Mouse (Mus musculus) kidney, embryonic 14.5 days (tissue): ENCODE measurements at regions not wholly inside any gene's neighbourhood (a gene's known extent, or its start where the extent isn't known, plus 50 kb on each side); places are given as distances from the start of the nearest gene placed in this dataset.
"Not testable (repeated sequence)": the region's sequence is repeated elsewhere in the genome, so short reads cannot be mapped to it uniquely, and the experiment has no call there.

Experiments used
- ATAC-seq: fragments of 200-750 bp; cut with Nextera tagmentation; 2 replicates; pipeline ENCODE4 v1.8.0; 2017; ENCODE audit warnings: moderate number of reproducible peaks, mild to moderate bottlenecking, moderate TSS enrichment, moderate library complexity; ENCODE audit not compliant: low FRiP score, low TSS enrichment
- H3K27ac ChIP-seq: fragments of 300-500 bp; sonication (generic); 2 replicates; pipeline ENCODE4 v1.5.1; 2014; ENCODE audit warnings: low read depth, mild to moderate bottlenecking, low read length, moderate library complexity, mixed read lengths
- H3K27me3 ChIP-seq: fragments of 300-500 bp; sonication (generic); 2 replicates; pipeline ENCODE4 v1.6.1; 2014; ENCODE audit warnings: mild to moderate bottlenecking, low read length; ENCODE audit not compliant: control insufficient read depth, insufficient read depth
- H3K36me3 ChIP-seq: fragments of 300-500 bp; sonication (generic); 2 replicates; pipeline ENCODE4 v1.6.1; 2014; ENCODE audit warnings: low read length, mixed read lengths; ENCODE audit not compliant: control insufficient read depth, insufficient read depth
- H3K4me1 ChIP-seq: fragments of 300-500 bp; sonication (generic); 2 replicates; pipeline ENCODE4 v1.6.1; 2014; ENCODE audit warnings: low read length, mixed read lengths; ENCODE audit not compliant: control insufficient read depth, insufficient read depth
- H3K4me2 ChIP-seq: fragments of 300-500 bp; sonication (generic); replicated peaks from 2 replicates; pipeline ENCODE4 v1.6.1; 2014; ENCODE audit warnings: low read depth, mild to moderate bottlenecking, low read length
- H3K4me3 ChIP-seq: fragments of 300-500 bp; sonication (generic); 2 replicates; pipeline ENCODE4 v1.5.1; 2014; ENCODE audit warnings: mild to moderate bottlenecking, low read length
- H3K9ac ChIP-seq: fragments of 300-500 bp; sonication (generic); 2 replicates; pipeline ENCODE4 v1.6.1; 2014; ENCODE audit warnings: low read depth, mild to moderate bottlenecking, low read length, moderate library complexity
- H3K9me3 ChIP-seq: fragments of 300-500 bp; sonication (generic); 2 replicates; pipeline ENCODE4 v1.6.1; 2016; ENCODE audit warnings: low read length; ENCODE audit not compliant: control insufficient read depth
- WGBS: fragments of 180-500 bp; shearing (Covaris S2); extraction: QIAGEN DNeasy Blood & Tissue Kit; methylation state at CpG from one replicate; pipeline ENCODE4 v1.1.7; 2014; 5-methylcytosine and 5-hydroxymethylcytosine counted together

DNA sequence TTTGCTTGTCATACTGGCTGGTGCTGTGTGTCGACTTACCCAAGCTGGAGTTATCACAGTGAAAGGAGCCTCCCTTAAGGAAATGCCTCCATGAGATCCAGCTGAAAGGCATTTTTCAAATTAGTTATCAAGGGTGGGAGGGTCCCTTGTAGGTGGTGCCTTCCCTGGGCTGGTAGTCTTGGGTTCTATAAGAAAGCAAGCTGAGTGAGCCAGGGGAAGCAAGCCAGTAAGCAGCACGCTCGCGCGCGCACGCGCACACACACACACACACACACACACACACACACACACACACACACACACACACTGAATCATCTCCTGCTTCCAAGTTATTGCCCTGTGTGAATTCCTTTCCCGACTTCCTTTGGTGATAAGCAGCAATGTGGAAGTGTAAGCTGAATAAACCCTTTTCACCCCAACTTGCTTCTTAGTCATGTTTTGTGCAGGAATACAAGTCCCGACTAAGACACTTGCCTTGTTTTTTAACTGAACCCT, 360.5 kb downstream of the Ice1 start:
- 79% methylated on average over 10 of the region's 10 CpGs for WGBS
- not testable (repeated sequence) for H3K27ac ChIP-seq

DNA sequence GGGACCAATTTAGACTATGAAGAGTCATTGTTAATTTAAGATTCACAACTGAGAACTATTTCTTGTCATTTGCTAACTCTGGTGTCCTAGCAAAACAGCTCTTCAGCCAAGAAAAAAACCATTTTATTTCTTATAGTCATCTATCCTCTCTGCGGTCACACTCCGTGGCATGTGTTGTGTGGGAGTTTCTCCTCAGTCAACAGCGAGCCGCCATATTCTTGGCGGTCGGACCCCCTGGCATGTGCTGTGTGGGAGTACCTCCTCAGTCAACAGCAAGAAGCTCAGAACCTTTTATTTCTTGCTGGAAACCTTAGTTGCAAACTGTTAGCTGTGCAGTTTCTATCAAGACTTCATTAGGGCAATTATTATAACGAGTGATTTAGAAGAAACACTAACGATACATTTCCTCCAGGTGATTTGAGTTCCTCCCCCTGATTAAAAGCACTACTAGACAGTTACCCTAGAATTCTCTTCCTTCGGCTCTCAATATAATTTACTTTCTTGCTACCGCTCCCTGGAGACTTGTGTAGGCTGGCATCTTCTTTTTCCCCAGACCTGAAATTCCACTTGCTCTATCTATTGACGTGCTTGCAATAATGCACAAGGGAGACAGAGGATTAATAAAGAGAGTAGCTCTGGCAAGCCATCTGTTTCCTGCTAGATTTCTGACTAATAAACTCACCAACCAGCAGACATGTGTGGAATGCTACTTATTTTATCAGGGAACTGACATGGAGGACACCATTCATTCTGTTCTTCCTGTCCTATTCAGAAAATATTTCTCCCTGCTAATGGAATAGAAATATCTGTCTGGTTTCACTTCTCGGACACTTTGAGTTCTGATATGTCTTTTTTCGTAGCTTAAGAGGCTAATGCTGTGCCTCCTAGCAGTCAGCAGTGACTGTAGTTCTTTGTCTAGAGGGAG, 359.5 kb downstream of the Ice1 start:
- Histone ChIP-seq H3K27ac (peak overlapping the region; percentile 3; the same call in 1 of the 2 replicates), H3K4me1 (peaks cover 5% of the 10 kb centered on the region; the same call in 1 of the 2 replicates)
- ATAC-seq: peak; percentile 65; the same call in 1 of the 2 replicates

More for the DNA sequence above, 360.5 kb downstream of the Ice1 start:
- H3K27me3 ChIP-seq, H3K9me3 ChIP-seq, H3K4me2 ChIP-seq, H3K9ac ChIP-seq, ATAC-seq, H3K4me3 ChIP-seq, H3K4me1 ChIP-seq, H3K36me3 ChIP-seq: not testable (repeated sequence)

DNA sequence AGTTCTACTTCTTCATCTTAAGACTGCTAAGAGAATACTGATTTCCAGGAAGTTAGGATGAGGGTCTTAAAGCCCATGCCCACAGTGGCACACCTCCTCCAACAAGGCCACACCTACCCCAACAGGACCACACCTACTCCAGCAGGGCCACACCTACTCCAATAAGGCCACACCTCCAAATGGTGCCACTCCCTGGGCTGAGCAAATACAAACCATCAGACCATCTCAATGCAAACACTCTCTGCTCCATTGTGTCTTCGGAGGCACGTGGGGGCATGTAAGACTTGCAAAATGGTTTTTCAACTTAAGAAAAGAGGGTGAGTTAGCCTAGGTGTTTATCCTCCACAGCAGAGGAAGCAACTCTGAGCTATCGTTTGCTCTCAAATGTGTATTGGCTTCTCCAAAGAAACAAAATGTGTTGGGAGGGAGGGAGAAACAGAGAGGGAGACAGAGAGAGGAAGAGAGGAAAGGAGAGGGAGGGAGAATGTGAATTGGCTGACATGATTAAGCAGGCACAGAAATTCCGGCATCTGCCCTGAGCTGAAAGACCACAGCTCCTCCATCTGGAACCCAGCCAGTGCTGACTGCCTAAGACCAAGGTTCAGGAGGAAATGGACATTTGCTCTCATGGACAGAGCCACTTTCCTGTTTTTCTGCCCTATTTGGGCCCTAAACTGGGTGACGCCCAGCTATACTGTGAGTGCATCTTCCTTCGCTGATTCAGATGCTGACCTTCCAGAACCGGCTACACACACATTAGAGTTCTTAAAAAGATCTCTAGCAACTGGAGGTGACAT, 356.2 kb downstream of the Ice1 start:
- 66% methylated on average over 7 of the region's 7 CpGs for WGBS
- Histone ChIP-seq H3K9me3 (no peaks in the 10 kb centered on the region), H3K4me2 (no peak overlapping the region), H3K36me3 (no peaks in the 10 kb centered on the region), H3K27me3 (no peaks in the 10 kb centered on the region), H3K27ac (no peak overlapping the region), H3K4me1 (peaks cover 6% of the 10 kb centered on the region; the same call in 1 of the 2 replicates), H3K9ac (no peak overlapping the region), H3K4me3 (no peak overlapping the region)
- ATAC-seq: no peak

More for the DNA sequence above, 359.5 kb downstream of the Ice1 start:
- no peak overlapping the region; the same call in none of the 2 replicates for H3K4me2 ChIP-seq
- 34% methylated on average over 13 of the region's 13 CpGs for WGBS
- H3K9ac ChIP-seq: no peak overlapping the region
- H3K4me3 ChIP-seq: no peak overlapping the region
- no peaks in the 10 kb centered on the region for H3K27me3 ChIP-seq
- no peaks in the 10 kb centered on the region for H3K9me3 ChIP-seq
- H3K36me3 ChIP-seq: no peaks in the 10 kb centered on the region

DNA sequence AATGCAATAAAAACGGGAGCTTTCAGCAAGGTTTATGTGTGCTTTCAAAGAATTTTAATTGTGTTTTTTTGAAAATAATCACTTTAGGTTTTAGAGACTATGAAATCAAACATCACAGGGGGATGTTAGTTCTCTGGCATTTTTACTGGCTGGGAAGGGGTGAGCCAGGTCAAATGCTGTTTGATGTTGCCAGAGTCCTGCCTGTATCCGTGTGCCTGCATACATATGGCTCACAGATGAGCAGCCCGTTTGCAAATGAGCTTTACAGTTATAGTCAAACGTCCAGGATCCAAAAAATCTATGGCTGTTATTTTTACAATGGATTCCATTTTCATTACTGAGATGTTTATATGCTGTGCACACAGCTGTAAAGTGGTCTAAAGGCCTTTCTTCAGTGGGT, 354.7 kb downstream of the Ice1 start:
- Histone ChIP-seq H3K27ac (no peak overlapping the region), H3K4me2 (no peak overlapping the region), H3K36me3 (no peaks in the 10 kb centered on the region), H3K4me3 (no peak overlapping the region), H3K4me1 (peaks cover 6% of the 10 kb centered on the region; the same call in 1 of the 2 replicates), H3K9me3 (no peaks in the 10 kb centered on the region), H3K9ac (no peak overlapping the region), H3K27me3 (no peaks in the 10 kb centered on the region)
- ATAC-seq: no peak
- WGBS: 12% methylated on average over 4 of the region's 4 CpGs

DNA sequence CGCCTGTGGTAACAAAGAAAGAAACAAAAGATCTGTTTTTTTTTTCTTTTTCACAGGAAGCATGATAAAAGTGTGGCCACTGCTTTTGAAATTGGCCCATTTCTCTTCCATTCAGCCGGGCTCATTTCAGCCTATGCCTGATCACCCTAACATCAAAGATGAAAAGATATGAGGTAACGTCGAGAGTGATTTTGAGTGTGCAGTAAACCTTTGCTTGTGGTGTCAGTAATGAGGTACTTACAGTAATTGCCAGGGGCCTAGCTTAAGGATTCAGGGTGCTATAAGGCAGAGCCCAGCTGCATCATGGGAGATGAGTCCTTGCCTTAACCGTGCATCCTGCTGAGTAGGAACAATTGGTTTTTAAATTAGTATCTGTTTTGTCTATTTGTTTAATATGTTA, 354.2 kb downstream of the Ice1 start:
- ATAC-seq: no peak
- H3K4me3 ChIP-seq: no peak overlapping the region
- 26% methylated on average over 5 of the region's 5 CpGs for WGBS
- no peaks in the 10 kb centered on the region for H3K36me3 ChIP-seq
- no peaks in the 10 kb centered on the region for H3K9me3 ChIP-seq
- no peaks in the 10 kb centered on the region for H3K27me3 ChIP-seq
- peaks cover 6% of the 10 kb centered on the region; the same call in 1 of the 2 replicates for H3K4me1 ChIP-seq
- H3K9ac ChIP-seq: no peak overlapping the region
- no peak overlapping the region for H3K27ac ChIP-seq
- H3K4me2 ChIP-seq: no peak overlapping the region

DNA sequence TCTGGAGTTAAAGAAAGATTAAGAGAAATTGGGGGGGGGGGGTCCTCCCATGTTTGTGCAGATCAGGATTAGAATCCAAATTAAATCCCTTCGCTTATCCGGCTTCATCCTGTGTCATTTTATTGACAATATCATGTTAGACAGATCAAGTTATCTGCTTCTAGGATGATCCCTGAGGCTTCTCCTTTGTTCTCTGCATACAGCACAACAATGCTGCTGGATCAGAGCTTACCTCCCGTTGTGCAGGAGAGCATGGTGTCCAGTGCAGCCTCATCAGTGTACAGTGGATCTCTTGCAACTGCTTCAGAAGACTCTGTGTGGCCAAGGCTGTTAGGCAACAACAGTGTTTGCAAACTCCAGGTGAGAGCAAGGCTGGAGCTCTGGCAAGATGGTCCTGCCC, 344.7 kb downstream of the Ice1 start:
- Histone ChIP-seq H3K4me1 (no peaks in the 10 kb centered on the region), H3K4me2 (no peak overlapping the region), H3K4me3 (no peak overlapping the region), H3K36me3 (no peaks in the 10 kb centered on the region), H3K27ac (no peak overlapping the region), H3K27me3 (no peaks in the 10 kb centered on the region), H3K9me3 (no peaks in the 10 kb centered on the region), H3K9ac (no peak overlapping the region)
- no peak for ATAC-seq
- WGBS: 81% methylated on average over 3 of the region's 3 CpGs

DNA sequence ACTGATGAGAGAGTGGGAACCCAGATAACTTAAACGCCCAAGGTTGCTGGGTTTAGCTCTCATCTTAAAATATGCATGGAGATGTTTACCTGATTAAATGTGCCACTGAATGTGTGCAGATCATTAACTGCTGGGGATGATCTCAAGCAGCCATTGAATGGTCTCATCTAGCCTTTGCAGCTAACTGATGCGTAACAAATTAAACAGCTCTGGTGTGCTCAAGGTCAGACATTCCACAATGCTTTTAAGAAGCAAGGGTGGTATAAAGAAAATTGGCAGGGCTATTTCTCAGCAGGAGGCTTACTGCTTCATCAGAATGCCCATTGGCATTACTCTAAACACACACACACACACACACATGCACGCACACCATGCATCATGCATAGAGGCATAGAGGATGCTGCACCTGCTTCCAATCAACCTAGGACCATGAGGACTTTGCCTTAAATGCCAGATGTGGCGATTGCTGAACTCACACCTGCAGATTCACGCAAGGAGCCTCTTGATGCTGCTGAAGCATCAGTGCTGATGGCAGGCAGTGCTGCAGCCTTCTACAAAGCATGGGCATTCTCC, 333.4 kb downstream of the Ice1 start:
- H3K36me3 ChIP-seq: no peaks in the 10 kb centered on the region
- no peaks in the 10 kb centered on the region for H3K27me3 ChIP-seq
- no peaks in the 10 kb centered on the region for H3K4me1 ChIP-seq
- no peak overlapping the region for H3K9ac ChIP-seq
- H3K27ac ChIP-seq: no peak overlapping the region
- no peak for ATAC-seq
- H3K4me3 ChIP-seq: no peak overlapping the region
- WGBS: 66% methylated on average over 5 of the region's 5 CpGs
- H3K4me2 ChIP-seq: no peak overlapping the region
- no peaks in the 10 kb centered on the region for H3K9me3 ChIP-seq

DNA sequence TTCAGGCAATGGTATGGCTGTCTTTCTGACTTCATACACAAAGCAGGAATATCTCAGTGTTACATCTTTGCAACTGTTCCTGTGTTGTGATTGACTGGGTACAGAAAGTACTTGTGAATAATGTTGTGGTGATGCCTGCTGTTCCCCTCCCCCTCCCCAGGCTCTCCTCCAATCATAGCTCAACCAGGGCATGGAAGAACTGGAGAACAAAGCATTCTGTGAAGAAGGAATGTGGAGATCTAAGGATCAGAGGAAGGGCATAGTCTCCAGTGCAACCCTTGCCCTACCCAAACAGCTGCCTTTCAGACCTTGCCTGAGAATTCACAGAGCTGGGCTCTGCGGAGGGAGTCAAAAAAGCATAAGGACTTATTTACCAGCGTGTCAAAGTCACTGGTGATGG, 326.9 kb downstream of the Ice1 start:
- H3K4me1 ChIP-seq: peaks cover 4% of the 10 kb centered on the region; the same call in 1 of the 2 replicates
- WGBS: 58% methylated on average over 2 of the region's 2 CpGs
- no peak overlapping the region for H3K4me2 ChIP-seq
- H3K36me3 ChIP-seq: no peaks in the 10 kb centered on the region
- no peak overlapping the region for H3K9ac ChIP-seq
- H3K4me3 ChIP-seq: no peak overlapping the region
- no peaks in the 10 kb centered on the region for H3K27me3 ChIP-seq
- no peak for ATAC-seq
- H3K9me3 ChIP-seq: no peaks in the 10 kb centered on the region
- no peak overlapping the region for H3K27ac ChIP-seq
